Mouse (Mus musculus): ENCODE data around the gene Atp6v0e2. TPM values are rescaled to one million over a fixed set of nuclear protein-coding genes. Genes with fewer than 3 reads are reported as not detected.

The Atp6v0e2 gene
- total and polyA plus RNA-seq, 3 experiments: 70.7 to 183 (median 78.4) TPM

DNA sequence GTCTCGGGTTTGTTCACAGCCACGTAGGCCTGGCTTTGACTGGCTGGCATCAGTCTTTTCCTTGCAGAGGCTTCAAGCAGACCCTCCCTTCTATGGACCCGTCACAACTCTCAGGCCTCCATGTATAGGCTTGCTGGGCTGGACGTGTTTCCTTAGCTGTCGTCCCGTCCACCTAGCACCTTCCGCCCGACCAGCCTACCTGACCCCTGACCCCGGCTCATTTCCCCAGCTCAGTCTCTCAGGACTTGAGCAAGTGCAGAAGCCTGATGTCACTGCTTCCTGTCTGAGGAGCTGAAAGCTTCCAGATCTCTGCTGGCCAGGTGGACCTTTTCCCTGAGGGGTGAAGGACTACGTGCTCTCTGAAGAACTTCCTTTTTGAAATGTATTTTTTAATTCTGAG, 35.9 kb downstream of the Atp6v0e2 start:
- DNase-seq: peak; percentile 47

DNA sequence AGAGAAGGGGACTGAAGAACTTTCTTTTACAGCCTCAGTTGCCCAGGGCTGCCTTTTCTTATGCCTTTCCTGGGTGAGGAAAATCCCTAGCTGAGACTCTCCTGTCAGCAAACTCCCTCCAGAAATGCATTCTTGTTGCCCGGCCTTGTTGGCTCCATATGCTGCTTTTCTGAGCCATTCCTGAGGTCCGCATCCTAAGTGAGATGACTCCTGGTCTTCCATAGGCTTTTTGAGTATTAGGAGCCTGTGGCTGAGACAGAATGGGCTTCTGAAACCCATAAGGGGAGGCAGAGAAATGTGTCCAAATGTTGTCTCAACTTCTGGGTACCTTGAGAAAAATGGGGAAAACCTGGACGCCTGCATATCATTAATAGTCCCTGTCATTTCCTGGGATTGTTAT, 36.6 kb downstream of the Atp6v0e2 start:
- no peak for DNase-seq

DNA sequence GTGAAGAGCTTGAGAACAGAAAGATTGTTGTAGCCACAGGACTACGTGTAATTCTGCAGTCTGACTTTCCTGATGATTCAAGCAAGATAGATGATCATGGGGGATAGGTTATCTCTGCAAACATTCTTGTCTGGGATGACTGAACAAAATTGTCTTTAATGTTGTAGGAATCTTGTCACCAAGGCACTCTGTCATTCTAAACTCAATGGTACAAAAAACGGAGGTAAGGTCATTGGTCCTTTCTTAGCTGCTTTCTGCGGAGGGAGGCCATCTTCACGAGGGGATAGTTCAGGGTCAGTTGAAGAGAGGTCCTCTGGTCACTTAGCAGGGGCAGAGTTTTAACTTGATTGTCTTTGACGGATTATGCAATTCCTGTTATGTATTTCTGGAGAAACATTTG, 41.3 kb downstream of the Atp6v0e2 start:
- peak; percentile 42 for DNase-seq

DNA sequence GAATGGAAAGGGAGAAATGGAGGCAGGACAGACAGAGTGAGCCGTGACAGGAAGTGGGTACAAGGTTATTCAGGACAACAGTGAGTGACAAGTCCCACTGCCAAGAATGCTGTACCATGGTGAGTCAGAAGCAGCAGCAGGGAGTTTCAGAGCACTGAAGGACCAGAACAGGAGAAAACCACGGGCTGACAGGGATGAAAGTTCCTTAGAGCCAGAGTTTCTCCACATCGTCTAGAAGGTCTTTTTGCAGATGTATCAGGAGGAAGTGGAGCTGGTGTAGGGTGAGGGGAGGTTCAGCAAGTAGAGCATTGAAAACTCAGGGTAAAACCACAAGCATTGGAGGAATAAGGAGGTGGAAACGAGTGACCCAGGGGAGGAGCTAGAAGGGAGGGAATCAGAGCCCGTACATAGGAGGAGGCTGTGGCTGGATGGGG, 41.8 kb downstream of the Atp6v0e2 start:
- DNase-seq: peak; percentile 76

DNA sequence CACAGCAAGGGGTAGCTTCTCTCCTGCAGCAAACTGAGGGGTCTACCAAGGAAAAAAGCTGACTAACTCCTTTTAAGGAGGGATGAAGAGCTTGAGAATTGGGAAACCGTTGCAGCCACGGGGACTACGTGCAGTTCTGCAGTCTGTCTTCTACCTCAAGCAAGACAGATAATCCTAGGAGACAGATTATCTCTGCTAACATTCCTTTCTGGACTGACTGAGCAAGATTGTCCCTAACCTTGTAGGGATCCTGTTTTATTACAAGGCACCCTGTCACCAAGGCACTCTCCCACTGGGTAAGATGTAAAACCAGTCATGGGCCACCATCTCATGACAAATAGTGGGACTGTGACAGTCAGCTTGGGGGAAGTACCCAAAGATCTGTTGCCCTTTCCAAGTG, 43.8 kb downstream of the Atp6v0e2 start:
- no peak for DNase-seq

DNA sequence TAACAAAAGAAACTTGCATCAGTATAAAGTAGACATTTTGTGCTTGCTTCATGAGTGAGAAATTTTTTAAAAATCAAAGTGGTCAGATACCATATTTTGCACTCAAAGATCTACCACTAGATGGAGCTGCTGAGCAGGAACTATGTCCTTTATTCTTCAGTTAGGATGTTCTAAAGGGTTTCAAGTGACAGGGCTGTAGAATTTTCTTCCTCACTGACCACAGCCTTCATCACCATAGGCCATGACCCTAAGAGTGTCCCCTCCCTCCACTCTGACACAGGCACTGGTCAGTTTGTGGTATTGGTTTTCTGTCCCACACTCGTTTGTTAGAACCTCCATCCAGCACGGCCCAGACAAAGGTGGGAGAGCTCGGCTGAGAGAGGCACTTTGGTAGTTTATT, 44.6 kb downstream of the Atp6v0e2 start:
- peak; percentile 35 for DNase-seq

DNA sequence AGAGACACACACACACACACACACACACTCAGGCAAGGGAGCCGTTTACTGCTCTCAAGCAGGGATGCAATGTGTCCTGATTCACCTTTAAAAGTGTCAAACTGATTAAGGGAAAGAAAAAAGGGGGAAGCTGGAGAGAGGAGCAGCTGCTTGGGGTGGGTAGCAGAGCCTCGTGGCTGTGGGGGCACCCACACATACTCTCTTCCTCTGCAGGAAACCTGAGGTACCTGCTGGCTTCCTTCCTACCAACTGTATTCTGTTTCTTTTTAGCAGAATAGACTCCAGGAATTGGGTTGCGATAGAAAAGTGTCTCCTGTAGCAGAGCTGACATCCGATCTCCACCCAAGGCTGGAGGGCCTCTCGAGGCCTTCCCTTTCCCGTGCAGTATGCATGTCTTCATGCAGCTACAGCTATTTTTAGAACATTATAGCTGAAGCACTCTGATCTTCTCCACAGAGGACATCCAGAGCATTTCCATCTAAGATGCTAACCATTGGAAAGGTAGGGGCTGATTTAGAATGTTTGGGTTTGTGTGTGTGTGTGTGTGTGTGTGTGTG, 51.9 kb downstream of the Atp6v0e2 start, which contains the start of gene Gm45021:
TSS of gene Gm45021 (plus strand) at position 417 of the 557 bp plus-strand sequence.
- DNase-seq: no peak

Other genes starting within 250 kb of the Atp6v0e2 start
- gene Krba1, start 142.0 kb upstream of the Atp6v0e2 start, total RNA-seq (2021): 10 to 100 TPM; 30.9 to 31.3 TPM
- gene Krba1, start 142.0 kb upstream of the Atp6v0e2 start, polyA plus RNA-seq (2012; rRNA removed): 42.5 and 55.2 TPM in 2 replicates
- gene Zfp467, start 91.8 kb upstream of the Atp6v0e2 start, total RNA-seq (2021): 10 to 100 TPM; 47.3 to 53.6 TPM
- 119 and 124 TPM in 2 replicates for gene Zfp467, start 91.8 kb upstream of the Atp6v0e2 start, polyA plus RNA-seq (2012; rRNA removed)
- gene Sspo, start 89.4 kb upstream of the Atp6v0e2 start, total RNA-seq (2021): 1 to 10 TPM; 2.7 to 3.5 TPM
- 8.4 and 12.3 TPM in 2 replicates for gene Sspo, start 89.4 kb upstream of the Atp6v0e2 start, polyA plus RNA-seq (2012; rRNA removed)
- gene Lrrc61, start 17.2 kb downstream of the Atp6v0e2 start, total RNA-seq (2021): 10 to 100 TPM; 30.8 to 45.1 TPM
- 32.4 and 33.3 TPM in 2 replicates for gene Lrrc61, start 17.2 kb downstream of the Atp6v0e2 start, polyA plus RNA-seq (2012; rRNA removed)
- gene Rarres2, start 35.2 kb downstream of the Atp6v0e2 start, total RNA-seq (2021): 100 to 1,000 TPM in 1 of 2 experiments, 10 to 100 TPM in 1; 73.4 to 101 TPM
- gene Rarres2, start 35.2 kb downstream of the Atp6v0e2 start, polyA plus RNA-seq (2012; rRNA removed): 29.3 and 41.8 TPM in 2 replicates
- not detected for gene Gm45021, start 52.0 kb downstream of the Atp6v0e2 start, total RNA-seq (2021)
- gene Gm45021, start 52.0 kb downstream of the Atp6v0e2 start, polyA plus RNA-seq (2012; rRNA removed): not detected in 2 replicates
- 10 to 100 TPM; 55.6 to 67.5 TPM for gene Repin1, start 56.3 kb downstream of the Atp6v0e2 start, total RNA-seq (2021)
- 127 and 152 TPM in 2 replicates for gene Repin1, start 56.3 kb downstream of the Atp6v0e2 start, polyA plus RNA-seq (2012; rRNA removed)
- not detected for gene Gm44965, start 56.3 kb downstream of the Atp6v0e2 start, total RNA-seq (2021)
- not detected in 2 replicates for gene Gm44965, start 56.3 kb downstream of the Atp6v0e2 start, polyA plus RNA-seq (2012; rRNA removed)
- gene Zfp775, start 64.4 kb downstream of the Atp6v0e2 start, total RNA-seq (2021): 1 to 10 TPM; 7.4 to 8.7 TPM
- gene Zfp775, start 64.4 kb downstream of the Atp6v0e2 start, polyA plus RNA-seq (2012; rRNA removed): 14.8 and 16.8 TPM in 2 replicates
- 1 to 10 TPM; 1.9 to 2.0 TPM for gene AI854703, start 89.1 kb downstream of the Atp6v0e2 start, total RNA-seq (2021)
- 6.0 and 7.6 TPM in 2 replicates for gene AI854703, start 89.1 kb downstream of the Atp6v0e2 start, polyA plus RNA-seq (2012; rRNA removed)
- gene Gimap8, start 109.6 kb downstream of the Atp6v0e2 start, total RNA-seq (2021): 10 to 100 TPM in 1 of 2 experiments, 1 to 10 TPM in 1; 7.8 to 12.6 TPM
- gene Gimap8, start 109.6 kb downstream of the Atp6v0e2 start, polyA plus RNA-seq (2012; rRNA removed): 1.2 and 1.5 TPM in 2 replicates
- gene Gimap9, start 138.5 kb downstream of the Atp6v0e2 start, total RNA-seq (2021): 1 to 10 TPM; 3.6 to 5.9 TPM
- 0.34 and 0.49 TPM in 2 replicates for gene Gimap9, start 138.5 kb downstream of the Atp6v0e2 start, polyA plus RNA-seq (2012; rRNA removed)
- gene Gimap4, start 146.9 kb downstream of the Atp6v0e2 start, total RNA-seq (2021): 10 to 100 TPM; 40.3 to 50.9 TPM
- 7.8 and 8.2 TPM in 2 replicates for gene Gimap4, start 146.9 kb downstream of the Atp6v0e2 start, polyA plus RNA-seq (2012; rRNA removed)
- 10 to 100 TPM; 50.7 to 66.4 TPM for gene Gimap6, start 170.6 kb downstream of the Atp6v0e2 start, total RNA-seq (2021)
- gene Gimap6, start 170.6 kb downstream of the Atp6v0e2 start, polyA plus RNA-seq (2012; rRNA removed): 4.5 and 4.9 TPM in 2 replicates
- 10 to 100 TPM in 1 of 2 experiments, 1 to 10 TPM in 1; 6.9 to 11.5 TPM for gene Gm28053, start 181.0 kb downstream of the Atp6v0e2 start, total RNA-seq (2021)
- gene Gm28053, start 181.0 kb downstream of the Atp6v0e2 start, polyA plus RNA-seq (2012; rRNA removed): not detected in 2 replicates
- under 1 TPM; 0.37 to 0.66 TPM for gene Gimap7, start 181.0 kb downstream of the Atp6v0e2 start, total RNA-seq (2021)
- 0.08 TPM in 1 of 2 replicates, not detected in the other for gene Gimap7, start 181.0 kb downstream of the Atp6v0e2 start, polyA plus RNA-seq (2012; rRNA removed)
- gene Gimap1, start 201.4 kb downstream of the Atp6v0e2 start, total RNA-seq (2021): 10 to 100 TPM in 1 of 2 experiments, 1 to 10 TPM in 1; 7.9 to 12.0 TPM
- 6.5 and 8.2 TPM in 2 replicates for gene Gimap1, start 201.4 kb downstream of the Atp6v0e2 start, polyA plus RNA-seq (2012; rRNA removed)
- 10 to 100 TPM; 10.5 to 17.1 TPM for gene Gimap5, start 208.6 kb downstream of the Atp6v0e2 start, total RNA-seq (2021)
- 10.9 and 14.7 TPM in 2 replicates for gene Gimap5, start 208.6 kb downstream of the Atp6v0e2 start, polyA plus RNA-seq (2012; rRNA removed)
- gene Gimap3, start 233.2 kb downstream of the Atp6v0e2 start, total RNA-seq (2021): 10 to 100 TPM in 1 of 2 experiments, 1 to 10 TPM in 1; 5.2 to 10.3 TPM
- 1.5 TPM in 2 replicates for gene Gimap3, start 233.2 kb downstream of the Atp6v0e2 start, polyA plus RNA-seq (2012; rRNA removed)